Mouse (Mus musculus): Measurements from ENCODE around the gene Mfsd2a.

Mfsd2a gene

GRCm38 (mm10) chr4:122933857-122934256 is 27.1 kb downstream of the Mfsd2a start:
- no peak for DNase-seq (ENCODE audit: low spot score)

GRCm38 (mm10) chr4:122933051-122933591 is 27.9 kb downstream of the Mfsd2a start:
- DNase-seq (ENCODE audit: low spot score) = no peak

GRCm38 (mm10) chr4:122932239-122932978 is 28.6 kb downstream of the Mfsd2a start:
- DNase-seq (ENCODE audit: low spot score) = no peak

GRCm38 (mm10) chr4:122930939-122931590 is 29.9 kb downstream of the Mfsd2a start:
- DNase-seq (ENCODE audit: low spot score) = no peak

GRCm38 (mm10) chr4:122923392-122924344 is 37.3 kb downstream of the Mfsd2a start:
- DNase-seq (ENCODE audit: low spot score) = no peak

- DNase-seq (ENCODE audit: low spot score) = no peak
These were observed 38.1 kb downstream of the Mfsd2a start for GRCm38 (mm10) chr4:122922841-122923240.

- DNase-seq (ENCODE audit: low spot score) = no peak
These were observed 45.0 kb downstream of the Mfsd2a start for GRCm38 (mm10) chr4:122915985-122916384.

GRCm38 (mm10) chr4:122914186-122914585 is 46.8 kb downstream of the Mfsd2a start:
- DNase-seq (ENCODE audit: low spot score) = no peak

GRCm38 (mm10) chr4:122912613-122913012 is 48.4 kb downstream of the Mfsd2a start:
- no peak for DNase-seq (ENCODE audit: low spot score)

GRCm38 (mm10) chr4:122910577-122910976 is 50.4 kb downstream of the Mfsd2a start:
- DNase-seq (ENCODE audit: low spot score) = no peak

GRCm38 (mm10) chr4:122909572-122910189 is 51.3 kb downstream of the Mfsd2a start:
- no peak for DNase-seq (ENCODE audit: low spot score)

- DNase-seq (ENCODE audit: low spot score) = no peak
These were observed 55.6 kb downstream of the Mfsd2a start for GRCm38 (mm10) chr4:122905359-122905758.

GRCm38 (mm10) chr4:122903709-122904108 is 57.3 kb downstream of the Mfsd2a start:
- DNase-seq (ENCODE audit: low spot score) = no peak

GRCm38 (mm10) chr4:122902156-122902555 is 58.8 kb downstream of the Mfsd2a start:
- DNase-seq (ENCODE audit: low spot score) = peak; percentile 67

GRCm38 (mm10) chr4:122898313-122898712 is 62.7 kb downstream of the Mfsd2a start:
- DNase-seq (ENCODE audit: low spot score) = peak; percentile 81

- DNase-seq (ENCODE audit: low spot score) = no peak
These were observed 63.2 kb downstream of the Mfsd2a start for GRCm38 (mm10) chr4:122897750-122898149.

All from testis, postnatal 10 days (tissue).